Mouse (Mus musculus) G1E-ER4 (cell line): Measurements from ENCODE around the gene Tsfm. TPM values are rescaled to one million over a fixed set of nuclear protein-coding genes. Genes with fewer than 3 reads are reported as not detected.

Experiments
- GATA1 ChIP-seq: IDR thresholded peaks from one replicate; pipeline ENCODE4 v1.8.0; 2012; ENCODE audit warnings: low read length, inconsistent platforms
- polyA plus RNA-seq: library from polyadenylated mRNA; stranded (reverse); fragments of >175 nt; gene quantifications from 2 replicates; pipeline ENCODE4 v1.2.3, GENCODE M21; 2012

The Tsfm gene
- polyA plus RNA-seq, 1 experiment = 69.6 TPM

DNA sequence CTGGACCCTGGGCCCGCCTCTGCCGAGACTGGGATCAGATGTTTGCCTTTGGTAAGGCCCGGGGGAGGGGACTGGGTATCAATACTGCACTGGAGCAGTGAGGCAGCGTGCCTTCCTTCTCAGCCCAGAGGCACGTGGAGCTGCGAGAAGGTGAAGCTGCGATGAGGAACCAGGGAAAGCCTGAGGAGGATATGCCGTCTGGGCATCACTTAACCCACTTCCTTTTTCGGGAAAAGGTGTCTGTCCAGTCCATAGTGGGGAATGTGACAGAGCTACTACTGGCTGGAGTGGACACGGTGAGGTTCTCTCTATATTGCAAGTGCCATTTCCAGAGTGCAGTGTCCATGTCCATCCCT, 19.5 kb upstream of the Tsfm start:
- TF ChIP-seq GATA1 = no peak

DNA sequence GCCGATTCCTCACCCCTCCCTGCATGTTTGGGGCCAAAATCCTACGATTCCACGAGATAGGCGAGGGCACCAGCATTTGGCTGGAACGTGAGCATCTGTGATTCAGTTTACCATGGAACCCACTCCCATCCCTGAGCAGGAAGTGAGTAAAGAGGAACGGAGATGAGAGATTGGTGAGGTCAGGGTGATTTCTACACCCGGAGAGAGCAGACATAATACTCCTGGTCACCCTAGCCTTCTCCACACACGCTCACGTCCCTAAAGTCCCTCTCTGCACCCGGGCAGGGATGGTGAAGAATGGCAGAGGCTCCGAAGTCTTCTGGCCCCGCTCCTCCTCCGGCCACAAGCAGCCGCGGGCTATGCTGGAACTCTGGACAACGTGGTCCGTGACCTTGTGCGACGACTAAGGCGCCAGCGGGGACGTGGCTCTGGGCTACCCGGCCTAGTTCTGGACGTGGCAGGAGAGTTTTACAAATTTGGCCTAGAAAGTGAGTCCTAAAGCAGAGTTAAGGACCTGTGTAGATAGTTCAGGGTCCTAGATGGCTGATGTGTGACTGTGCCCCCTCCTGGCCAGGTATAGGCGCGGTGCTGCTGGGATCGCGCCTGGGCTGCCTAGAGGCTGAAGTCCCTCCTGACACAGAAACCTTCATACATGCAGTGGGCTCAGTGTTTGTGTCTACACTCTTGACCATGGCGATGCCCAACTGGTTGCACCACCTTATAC, 18.9 kb upstream of the Tsfm start:
- TF ChIP-seq GATA1 = no peak

- TF ChIP-seq GATA1 = no peak
These were observed 18.2 kb upstream of the Tsfm start for GRCm38 (mm10) chr10:127048608-127049394.

DNA sequence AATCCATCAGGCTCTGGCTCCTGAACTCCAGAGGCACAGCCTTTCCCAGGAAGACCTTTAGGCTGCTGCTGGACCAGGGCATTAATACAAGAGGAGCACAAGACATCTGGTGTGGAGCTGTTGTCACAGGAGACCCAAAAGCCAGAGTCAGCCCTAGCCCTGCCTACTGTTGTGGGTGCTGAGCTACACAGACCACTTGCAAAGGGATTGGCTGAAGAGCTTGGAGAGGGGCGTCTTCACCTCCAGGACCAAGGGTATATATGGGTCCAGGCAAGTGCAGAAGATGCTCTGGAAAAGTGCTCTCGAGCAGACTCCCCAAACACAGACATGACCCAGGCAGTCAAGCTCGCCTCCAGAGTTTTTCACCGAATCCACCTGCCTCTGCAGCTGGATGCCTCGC, 17.3 kb upstream of the Tsfm start, which contains the start of gene Cyp27b1:
Gene Cyp27b1, plus strand, starts transcription at position 297 of the 400 bp plus-strand sequence.
- no peak for TF ChIP-seq GATA1

- no peak for TF ChIP-seq GATA1
These were observed 12.5 kb upstream of the Tsfm start for GRCm38 (mm10) chr10:127043187-127043586.

GRCm38 (mm10) chr10:127042468-127043115, 12.0 kb upstream of the Tsfm start:
- no peak for TF ChIP-seq GATA1

DNA sequence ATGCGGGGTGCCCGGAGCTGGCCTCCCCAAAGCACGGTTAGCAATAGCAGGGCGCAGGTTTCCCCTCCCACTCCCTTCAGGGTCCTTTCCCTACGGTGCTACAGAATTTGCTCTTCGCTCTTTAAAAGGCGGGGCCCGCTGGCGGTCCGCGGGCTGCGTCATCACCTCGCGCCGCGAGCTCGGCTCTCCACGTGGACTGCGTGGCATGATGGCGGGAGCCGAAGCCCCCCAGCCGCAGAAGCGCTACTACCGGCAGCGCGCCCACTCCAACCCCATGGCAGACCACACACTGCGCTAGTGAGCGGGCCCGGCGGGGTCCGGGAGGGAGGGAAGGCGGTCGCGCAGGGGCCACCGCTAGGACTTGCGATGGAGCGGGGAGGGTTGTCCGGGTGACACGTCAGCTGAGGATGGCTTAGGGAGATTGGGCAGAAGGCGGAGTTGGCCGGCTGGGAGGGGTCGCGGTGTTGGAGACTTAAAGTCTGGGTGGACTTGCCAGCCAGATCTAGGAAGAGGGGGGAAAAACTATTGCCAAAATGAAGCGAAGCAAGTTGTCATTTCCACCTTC, 11.2 kb upstream of the Tsfm start:
- TF ChIP-seq GATA1 = no peak

GRCm38 (mm10) chr10:127041274-127041766, 10.7 kb upstream of the Tsfm start, which contains the start of the genes Mettl1 and Eef1akmt3:
Mettl1 (plus strand) TSS chr10:127041414.
Eef1akmt3 (minus strand) TSS chr10:127041513.
- TF ChIP-seq GATA1 = no peak

DNA sequence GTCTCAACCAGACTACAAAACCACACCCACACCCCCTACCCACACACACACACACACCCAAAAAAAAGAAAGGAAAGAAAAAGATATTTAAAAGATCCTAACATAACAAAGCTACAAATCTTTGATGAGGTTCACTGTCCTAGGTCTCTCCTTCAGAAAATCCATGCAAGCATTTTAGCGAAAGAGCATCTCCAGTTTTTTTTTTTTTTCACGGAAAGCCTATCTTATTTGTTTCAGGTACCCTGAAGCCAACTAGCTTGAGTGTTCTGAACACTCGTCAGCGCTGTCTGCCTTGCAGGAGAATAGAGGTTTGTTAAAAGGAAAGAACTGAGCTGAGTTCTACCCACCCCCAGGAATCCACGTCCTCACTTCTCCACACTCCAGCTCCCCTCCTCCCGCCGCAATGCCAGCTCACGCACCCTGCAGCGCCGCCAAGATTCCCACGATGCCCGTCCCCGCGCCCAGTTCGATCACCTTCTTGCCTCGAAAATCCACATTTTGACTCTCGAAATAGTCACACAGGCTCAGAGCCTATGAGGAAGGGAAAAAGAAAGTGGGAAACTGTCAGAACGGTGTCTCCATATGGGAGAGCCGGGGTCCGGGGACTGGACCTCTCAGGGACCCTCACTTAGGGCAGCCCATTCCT, 10.1 kb upstream of the Tsfm start:
- TF ChIP-seq GATA1 = no peak

GRCm38 (mm10) chr10:127037641-127038040, 7.0 kb upstream of the Tsfm start:
- TF ChIP-seq GATA1 = no peak

GRCm38 (mm10) chr10:127036273-127036672, 5.6 kb upstream of the Tsfm start:
- no peak for TF ChIP-seq GATA1

GRCm38 (mm10) chr10:127033301-127033741, 2.7 kb upstream of the Tsfm start:
- TF ChIP-seq GATA1 = no peak

DNA sequence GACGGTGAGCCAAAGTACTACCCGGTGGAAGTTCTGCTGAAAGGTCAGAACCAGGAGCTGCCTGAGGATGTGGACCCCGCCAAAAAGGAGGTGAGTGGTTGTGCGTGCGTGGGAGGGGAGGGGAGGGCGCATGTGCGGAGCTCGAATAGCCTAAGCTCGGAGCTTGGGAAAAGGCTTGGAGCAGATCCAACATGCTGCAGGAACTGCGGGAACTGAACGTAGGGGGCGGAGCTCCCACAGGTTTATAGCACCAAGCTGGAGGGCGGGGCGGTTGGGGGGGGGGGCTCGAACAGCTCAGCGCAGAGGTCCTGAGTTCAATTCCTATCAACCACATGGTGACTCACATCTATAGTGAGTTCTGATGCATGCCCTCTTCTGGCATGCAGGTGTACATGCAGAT, 12.2 kb downstream of the Tsfm start:
- TF ChIP-seq GATA1 = no peak

DNA sequence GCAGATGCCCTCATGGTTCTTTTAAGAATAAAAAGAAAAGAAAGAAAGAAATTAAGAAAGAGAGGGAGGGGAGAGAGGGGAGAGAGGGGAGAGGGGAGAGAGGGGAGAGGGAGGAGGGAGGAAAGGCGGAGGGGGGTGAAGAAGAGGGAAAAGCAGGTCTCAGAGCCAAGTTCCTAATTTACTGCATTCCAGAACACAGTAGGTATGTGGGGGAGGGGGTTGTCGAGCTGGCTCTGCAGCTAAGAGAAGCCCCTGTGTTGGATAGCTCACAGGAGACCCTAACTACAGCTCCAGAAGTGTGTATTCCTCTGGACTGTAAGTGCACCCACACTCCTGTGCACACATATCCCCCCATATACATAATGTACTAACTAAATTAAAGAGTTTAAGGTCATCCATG, 13.6 kb downstream of the Tsfm start:
- TF ChIP-seq GATA1 = no peak

DNA sequence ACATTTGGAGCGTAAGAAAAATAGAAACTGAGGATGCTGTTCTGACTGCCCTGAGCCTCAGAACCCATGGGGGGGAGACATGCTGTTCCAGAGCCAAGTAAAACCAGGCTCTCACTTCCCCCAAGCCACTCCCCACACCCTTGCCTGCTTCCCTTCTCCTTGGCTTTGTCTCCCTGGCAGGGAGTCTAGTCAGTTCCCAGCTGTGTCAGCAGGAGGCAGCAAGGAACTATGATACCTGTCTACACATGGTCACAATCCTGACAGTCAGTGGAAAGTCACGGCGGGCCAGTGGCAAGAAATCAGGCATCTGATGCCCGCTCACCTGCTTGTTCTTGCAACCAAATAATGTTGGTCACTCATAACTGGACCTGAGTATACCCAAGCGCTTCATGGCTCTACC, 14.2 kb downstream of the Tsfm start:
- no peak for TF ChIP-seq GATA1

- TF ChIP-seq GATA1 = no peak
These were observed 26.8 kb downstream of the Tsfm start for GRCm38 (mm10) chr10:127003806-127004205.
